Mouse (Mus musculus): ENCODE results near the gene Urb1.

- TF ChIP-seq MAFK (IDR thresholded peaks at IDR 0.05; ENCODE audit: insufficient read depth, low read depth, low read length): no peak
- TF ChIP-seq HCFC1 (IDR thresholded peaks at IDR 0.05; ENCODE audit: borderline replicate concordance, insufficient read depth, low read length): no peak
- TF ChIP-seq CHD2 (IDR thresholded peaks at IDR 0.05; ENCODE audit: low read depth, low read length): no peak
Observed at GRCm38 (mm10) chr16:90736672-90737270, 73.4 kb downstream of the Urb1 start.

All from ES-E14 (cell line).